Mouse (Mus musculus) right cerebral cortex, postnatal 36 days (tissue): ENCODE measurements around the gene Cox10.
A peak's percentile ranks its signal among the peaks of the same experiment; 100 is the strongest.

Experiments used
- DNase-seq, 2 experiments: peaks; one replicate each; pipeline ENCODE4 v3.0.0; 2022; ENCODE audit warnings: low spot score in 2 of 2, mixed read lengths in 1 of 2

Cox10 gene

DNA sequence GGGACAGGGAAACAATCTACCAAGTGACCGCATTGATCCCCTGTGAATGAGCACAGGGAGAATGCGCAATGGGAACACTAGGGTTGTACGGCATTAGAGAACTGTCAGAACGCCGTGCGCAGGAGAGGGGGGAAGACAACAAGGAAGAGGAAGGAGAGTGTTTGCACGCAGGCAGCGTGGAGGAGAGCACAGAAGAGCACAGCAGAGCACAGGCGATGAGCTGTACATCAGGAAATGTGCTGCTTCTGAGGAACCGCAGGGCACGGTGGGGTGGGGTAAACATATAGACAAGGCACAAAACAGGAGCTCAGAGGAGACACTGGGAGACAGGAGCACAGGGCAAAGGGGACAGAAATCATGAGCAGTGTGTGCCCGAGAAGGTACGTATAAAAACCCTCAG is 31.8 kb downstream of the Cox10 start:
- no peak for DNase-seq

DNA sequence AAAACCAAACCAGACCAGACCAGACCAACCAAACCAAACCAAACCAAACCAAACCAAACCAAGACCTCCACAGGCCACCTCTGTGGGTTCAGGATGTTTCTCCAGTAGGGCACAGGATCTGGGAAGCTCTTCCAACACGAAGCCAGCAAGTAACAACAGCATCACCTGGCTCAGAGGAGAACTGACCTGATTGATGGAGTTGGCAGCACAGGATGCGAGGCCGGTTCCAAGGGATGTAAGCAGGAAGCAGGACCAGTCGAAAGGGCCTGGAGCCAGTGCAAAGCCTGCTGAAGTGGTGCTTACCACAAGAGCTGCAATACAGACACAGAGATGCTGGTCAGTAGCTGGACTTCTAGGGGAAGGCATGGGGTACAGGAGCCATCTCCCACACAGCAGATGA is 34.2 kb downstream of the Cox10 start:
- no peak for DNase-seq

DNA sequence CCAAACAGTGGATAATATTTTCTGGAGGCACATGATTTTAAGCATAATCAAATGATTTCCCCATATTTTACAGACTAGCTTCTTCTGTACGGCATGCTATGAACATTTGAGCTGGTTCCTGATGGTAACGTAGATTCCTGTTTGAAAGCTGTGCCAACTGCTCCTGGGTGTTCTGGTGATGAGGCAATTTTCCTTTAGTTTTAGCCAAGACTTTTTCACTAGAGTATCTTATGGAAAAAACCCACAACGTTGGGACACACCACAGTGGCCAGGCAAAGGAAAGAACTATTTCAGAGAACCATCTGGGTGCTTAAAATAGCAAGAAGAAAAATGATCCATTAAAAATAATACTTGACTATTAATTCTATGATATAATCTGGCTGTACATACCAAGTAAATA is 35.2 kb downstream of the Cox10 start:
- no peak for DNase-seq

DNA sequence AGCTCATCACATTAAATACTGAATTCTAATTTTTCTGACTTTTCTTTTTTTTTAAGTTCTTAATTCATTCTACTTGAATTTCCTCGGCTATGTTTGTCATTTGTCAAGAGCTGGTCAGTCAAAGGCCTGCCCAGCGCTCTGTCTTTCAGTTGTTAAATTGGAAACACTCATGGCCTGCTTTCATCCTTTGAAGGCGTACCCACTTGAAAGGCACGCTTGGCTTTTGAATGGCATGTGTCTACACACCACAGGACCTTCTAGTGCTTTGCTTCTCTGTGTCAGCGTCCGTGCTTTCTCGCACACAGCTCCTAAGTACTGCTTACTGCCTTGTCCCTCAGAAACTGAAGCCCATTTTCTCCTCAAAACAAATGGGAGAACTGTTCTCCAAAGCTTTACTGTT is 38.0 kb downstream of the Cox10 start:
- no peak for DNase-seq

DNA sequence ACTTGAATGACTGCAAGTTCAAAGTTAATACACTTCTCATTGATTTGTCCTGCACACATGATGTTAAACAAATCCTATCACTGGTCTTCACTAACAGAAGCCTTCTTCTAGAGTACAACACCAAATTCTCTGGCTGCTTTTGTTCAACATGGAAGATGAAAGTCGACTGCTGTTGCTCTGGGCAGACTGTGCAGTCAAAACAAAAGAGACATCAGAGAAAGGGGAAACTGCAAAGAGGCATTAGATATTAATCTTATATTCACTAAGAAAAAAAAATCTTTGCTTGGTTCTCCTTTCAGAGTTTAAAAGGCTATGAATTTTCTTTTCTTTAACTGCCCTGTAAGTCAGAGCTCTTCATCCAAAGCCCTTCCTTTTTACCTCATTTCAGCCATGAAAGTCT is 39.7 kb downstream of the Cox10 start:
- no peak for DNase-seq

DNA sequence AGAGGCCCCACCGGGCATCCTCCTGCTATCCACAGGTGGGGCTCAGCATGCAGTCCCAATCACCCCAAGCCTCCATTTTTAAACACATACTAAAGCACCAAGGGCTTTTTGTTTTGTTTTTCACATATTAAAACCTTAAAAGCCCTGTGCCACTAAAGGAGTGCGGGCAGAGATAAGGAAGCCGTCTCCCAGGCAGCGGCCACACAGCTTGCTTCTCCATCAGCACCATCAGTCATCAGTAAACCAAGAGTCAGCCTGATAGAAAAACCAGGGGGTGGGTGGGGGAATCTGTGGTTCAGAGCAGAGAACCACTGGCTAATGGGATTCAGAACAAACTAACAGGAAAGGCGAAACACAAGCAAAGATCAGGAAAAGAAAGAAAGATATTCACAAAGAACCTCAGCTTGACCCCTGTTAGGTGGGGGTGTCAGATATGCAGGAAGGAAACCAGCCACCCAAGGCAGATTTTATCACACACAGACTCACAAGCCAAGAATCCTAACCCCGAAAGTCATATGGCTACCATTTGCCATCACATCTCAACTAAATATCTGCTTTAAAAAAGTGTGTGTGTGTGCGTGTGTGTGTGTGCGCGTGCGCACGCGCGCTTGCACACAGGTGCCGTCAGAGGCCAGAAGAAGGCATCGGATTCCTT is 41.7 kb downstream of the Cox10 start:
- DNase-seq: no peak

DNA sequence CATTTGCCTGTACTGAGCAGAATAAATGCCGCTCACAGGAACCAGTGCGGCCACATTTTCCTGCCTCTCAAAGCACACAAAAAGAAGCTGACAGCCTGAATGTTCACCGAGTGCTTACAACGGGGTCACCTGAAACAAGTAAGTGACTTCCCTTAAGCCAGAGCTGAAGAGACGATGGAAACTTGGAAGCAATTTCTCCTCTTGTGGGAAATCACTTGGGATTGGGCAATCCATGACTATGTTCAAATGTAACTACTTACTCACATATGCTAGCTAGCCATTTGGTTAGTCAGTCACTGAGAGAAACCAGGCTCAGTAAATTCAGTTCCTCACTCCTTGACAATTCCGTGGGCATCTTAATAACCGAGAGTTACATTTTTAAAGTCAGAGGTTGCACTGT is 43.0 kb downstream of the Cox10 start:
- no peak for DNase-seq

DNA sequence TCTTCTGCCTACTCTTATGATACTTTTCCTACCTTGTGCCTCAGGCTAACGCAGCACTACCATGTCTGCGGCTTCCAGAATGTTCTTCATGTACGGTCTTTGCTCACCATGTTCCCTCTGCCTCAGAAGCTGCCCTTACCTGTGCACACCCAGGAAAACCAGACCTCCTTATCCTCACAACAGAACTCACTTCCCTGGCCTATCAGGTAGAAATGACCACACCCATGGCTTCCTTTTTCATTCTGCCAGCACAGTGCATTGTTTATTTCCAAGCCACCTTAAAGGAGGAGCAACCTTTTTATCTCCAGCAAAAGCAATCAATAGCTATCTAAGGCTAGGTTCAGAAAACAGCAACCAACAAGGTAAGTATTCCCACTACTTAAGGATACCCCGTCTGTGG is 43.6 kb downstream of the Cox10 start:
- DNase-seq: no peak

DNA sequence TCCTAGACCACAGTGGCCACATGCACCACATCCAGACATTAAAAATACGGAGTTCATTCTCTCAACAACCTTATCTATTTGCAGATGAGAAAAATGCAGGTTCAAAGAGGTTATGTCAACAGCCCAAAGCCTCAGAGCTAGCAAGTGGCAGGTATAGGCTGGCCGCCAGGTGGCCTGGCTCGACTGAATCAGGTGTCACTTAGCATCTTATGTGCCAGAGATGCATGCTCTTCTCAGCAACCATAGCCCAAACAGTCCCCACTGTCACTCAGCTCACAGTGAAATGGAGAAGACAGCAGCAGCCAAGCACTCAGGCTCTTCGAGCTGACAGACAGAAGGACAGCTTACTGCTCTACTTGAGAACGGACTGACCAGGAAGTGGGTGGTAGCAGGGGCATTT is 44.6 kb downstream of the Cox10 start:
- no peak for DNase-seq

DNA sequence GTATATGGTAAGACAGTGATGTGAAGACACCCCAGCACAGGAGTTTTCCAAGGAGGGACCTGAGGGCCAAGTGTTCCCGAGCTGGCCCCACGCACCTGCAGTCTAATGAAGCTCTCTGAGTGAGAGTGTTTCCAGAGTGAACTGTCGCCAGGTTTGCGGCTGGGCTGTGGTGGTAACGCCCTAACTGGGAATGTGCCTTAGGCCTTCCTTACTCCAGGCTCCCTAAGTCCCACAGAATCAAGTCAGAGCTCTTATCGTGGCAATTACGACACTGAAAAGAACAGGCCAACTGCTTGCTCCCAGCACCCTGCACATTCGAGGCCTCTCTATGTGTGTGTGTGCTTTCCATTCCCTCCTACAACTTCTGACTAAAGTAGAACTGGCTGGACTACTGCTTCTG is 51.8 kb downstream of the Cox10 start:
- no peak for DNase-seq

DNA sequence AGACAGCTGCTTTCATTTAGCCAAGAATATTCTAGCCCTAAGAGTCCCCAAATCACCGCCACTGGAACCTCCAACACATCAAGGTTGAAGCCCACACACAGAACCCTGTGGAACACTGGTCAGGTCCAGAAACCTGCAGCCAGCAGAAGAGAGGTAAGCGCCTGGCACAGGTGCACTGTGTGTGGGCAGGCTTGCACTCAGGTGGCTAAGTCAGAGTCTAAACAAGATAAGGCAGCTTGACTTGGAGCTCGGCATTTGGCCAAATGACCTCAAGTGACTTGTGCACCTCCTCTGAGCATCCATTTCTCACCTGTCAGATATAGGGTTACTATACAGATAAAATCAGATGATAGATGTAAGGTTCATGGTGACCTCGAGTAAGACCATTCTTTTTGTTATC is 53.4 kb downstream of the Cox10 start:
- no peak for DNase-seq

DNA sequence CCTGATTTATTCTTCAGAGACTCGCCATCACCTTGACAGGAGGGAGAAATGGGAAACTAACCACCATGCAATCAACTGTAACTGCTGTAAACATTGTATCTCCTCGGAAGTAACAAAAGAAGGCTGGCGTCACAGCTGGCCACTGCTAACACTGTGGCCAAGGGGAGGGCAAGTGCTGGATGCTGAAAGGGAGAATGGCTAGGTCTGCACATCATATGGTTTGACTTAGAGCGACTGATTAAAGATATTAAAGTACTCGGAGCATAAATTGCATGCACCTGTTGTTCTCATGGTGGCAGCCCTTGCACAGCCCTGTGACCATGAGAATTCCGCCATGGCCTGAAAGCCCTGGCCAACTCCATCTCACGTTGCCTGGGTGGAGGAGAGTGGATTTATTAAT is 54.7 kb downstream of the Cox10 start:
- DNase-seq: no peak

DNA sequence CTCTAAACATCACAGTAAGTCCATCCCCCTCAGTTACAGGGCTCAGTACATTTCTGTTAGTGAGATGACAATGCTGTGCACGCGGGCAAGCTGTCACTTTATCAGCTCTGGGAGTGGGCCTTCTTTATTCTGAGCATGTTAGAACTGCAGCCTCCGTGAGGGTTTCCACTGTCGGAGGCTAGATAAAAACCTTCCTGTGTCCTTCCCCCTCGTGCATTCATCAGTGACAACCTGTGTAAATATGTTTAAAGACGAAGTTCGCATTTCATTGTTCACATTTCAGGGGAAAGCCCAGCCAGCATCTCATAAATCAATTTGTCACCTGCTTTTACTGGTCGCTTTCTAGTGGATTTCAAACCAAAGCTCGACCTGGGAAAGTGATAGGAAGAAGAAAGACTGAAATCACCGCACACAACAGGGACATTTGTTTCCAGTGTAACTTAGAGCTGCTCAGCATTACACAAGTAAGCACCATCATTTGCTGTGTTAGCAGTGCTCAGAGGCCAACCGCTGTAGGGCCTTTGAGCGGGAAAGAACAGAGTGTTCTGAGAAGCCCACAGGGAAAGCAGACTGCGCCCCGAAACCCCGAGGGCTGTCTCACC is 55.8 kb downstream of the Cox10 start:
- DNase-seq: no peak

DNA sequence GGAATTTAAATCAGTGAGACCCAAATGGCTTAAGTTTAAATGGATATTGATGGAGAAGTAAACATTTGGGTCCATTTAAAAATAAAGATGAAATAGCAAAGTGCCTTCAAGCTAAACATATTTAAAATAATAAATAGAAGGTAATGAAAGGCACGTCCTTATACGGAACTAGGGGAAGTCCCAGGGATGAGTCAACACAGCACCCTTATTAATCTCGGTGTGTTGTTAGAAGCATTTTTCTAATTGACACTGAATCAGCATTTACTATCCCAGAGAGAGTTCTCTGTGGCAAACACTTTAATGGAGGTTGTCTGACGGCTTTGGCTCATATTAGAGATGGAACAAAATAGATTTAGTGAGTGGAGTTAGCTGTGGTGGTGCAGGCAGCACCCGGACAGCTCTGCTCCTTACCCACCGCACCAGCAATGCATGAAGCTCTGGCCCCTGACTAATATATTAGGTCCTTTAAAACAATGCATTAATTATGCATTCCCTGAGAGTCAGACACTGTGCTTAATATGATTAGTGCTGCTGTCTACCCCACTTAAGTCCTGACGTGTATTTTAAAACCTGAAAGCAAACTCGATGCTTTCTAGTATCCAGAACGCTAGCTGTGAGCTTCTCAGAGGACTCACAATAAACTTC is 56.7 kb downstream of the Cox10 start:
- DNase-seq: no peak

DNA sequence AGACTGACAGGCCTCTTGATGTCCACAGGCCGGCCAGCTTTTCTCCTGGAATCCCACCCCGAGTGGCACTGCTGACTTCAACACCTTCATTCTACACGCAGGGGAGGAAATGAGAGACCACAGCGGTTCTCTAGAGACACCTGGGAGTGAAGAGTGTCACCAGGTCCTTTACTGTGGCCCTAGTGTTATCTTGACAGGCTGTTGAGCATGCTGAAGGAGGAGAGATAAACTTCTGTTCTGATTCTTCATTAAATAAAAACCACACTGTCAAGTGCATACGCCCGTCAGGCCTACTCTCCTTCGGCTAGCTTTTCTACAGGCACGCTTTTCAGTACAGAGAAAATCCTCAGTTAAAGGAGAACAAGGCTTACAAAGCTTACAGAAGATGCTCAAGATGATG is 60.0 kb downstream of the Cox10 start:
- no peak for DNase-seq

DNA sequence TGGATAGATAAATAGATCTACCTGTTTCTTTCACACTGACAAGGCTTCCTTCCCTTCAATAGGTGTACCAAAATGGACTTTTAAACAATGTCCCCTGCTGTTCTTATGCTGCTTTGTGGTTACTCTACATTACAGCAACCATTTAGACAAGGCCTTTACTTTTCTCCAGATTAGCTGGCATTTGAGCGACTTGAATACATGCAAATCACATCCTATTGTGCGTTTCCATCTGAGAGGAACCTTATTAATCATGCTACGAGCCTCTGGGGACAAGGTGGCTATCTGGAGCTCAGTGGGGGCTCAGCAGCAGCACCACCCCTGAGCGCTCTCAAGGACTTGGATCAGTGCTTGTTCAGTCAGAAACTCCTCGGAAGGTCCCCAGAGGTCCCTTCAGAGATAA is 61.1 kb downstream of the Cox10 start:
- no peak for DNase-seq

DNA sequence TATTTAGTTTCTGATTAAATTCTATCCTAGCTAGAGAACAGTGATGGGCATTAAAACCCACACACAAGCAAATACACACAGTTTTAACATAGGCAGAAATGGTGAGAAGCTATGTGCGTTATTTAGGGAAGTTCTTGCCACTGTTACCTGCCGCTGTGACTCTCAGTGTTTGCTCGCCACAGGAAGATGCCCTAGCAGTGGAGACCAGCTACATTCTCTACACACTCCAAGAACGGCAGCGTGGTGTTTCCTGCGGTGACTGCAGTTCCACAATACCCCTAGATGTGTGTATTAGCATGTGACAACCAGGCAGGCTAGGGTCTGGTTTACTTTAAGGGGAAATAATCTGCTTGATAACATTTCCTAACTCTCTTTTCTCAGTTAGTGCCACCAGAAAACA is 64.0 kb downstream of the Cox10 start:
- no peak for DNase-seq

DNA sequence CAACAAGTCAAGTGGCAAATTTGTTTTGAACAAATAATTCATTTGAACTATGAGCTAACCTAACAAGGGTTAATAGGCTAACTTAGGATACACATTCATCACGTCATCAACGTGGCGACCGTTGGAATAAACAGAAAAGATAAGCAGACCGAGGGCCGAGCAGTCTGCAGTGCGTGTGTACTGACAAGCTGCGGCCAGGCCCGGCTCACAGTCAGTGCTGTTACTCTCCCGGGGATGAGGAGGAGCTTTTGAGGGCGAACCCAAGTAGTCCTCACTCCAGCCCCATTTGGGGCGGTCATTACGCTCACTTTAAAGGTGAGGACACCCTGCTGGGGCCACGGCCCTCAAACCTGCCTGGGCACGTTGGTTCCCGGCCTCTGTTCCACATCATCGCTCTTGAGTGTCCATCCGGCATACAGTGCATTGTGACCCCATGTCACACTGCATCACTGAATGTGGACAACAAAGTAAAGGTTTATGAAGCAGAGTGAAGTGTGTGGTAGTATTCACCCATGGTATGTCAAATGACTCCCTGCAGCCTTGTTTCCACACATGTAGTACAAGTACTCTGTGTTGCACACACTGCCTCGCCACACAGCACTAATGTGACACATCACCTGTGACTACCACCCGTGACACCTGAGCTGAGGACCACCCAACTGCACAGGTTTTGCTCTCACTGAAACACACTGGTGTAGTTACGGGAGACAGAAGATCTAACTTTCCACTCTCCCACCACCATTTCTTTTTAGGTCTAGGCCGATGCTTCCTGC is 68.4 kb downstream of the Cox10 start:
- no peak for DNase-seq

DNA sequence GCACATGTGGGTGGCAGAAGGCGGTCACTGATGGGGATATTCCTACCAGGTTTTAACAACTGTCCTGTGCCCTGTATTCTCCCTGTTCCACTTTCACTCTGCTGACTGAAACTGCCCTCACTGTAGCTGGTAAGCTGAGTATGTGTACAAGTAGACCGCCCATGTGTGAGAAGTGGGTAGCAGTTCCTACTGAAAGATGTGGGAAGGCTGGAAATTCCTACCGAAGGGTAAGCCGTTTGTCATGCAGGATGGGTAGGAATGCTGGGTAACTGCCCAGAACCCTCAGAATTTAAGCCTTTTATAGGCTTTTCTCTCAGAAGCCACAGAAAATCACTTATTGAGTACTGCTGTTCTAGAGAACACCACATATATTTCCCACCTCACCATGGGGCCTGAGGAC is 75.1 kb downstream of the Cox10 start:
- DNase-seq: peak in 1 of 2 experiments; percentile 40

DNA sequence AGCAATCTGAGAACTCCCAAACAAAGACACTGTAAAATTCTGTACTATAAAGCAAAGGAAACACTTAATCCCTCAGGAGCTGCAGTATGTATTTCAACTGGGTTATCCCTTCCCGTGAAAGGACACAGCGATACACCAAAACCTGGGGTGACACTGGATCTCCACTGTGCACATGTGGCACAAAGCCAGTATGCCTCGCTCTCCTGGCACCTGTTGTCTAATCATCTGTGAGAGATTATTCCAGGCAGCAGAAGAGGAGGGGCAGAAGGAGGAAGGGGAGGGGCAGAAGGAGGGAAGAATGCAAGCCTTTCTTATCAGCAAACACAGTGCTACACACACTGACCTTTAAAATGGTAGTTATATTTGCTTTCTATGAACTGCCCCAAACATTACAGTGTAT is 75.8 kb downstream of the Cox10 start:
- DNase-seq: no peak

DNA sequence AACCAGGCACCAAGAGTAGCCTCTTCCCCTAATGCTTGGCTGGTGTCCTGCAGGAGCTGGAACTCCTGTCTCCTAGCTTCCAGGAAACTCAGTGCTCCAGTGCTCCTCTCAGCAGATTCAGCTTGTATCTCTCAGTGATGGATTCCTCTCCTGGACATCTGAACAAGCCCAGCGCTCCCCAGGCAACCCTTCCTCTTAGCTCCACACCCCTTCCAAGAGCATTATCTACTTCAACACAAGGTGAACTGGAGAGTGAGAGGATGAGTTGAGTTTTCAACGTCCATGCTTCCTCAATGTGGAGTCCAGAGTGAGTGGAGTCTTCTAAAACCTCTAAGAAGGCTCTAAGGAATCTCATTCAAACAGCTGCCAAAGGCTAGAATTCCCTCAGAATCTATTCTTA is 76.6 kb downstream of the Cox10 start:
- DNase-seq: no peak

DNA sequence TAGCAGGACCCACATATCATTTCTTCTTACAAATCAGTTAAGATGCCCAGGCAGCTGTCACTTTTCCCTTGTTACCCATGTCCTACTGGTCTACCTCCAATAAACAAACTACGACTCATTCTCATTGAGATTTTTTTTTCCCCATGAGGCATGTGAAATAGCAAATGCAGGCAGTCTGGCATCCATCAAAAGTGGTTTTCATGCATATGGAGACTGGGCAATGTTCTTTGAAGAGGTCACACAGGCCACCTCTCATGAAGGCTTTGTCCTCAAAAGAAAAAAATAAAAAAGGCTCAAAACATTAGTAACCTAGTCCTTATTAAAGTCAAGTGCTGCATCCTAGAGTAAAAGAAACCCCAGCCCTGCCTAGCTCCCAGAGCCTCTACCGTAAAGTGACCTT is 78.2 kb downstream of the Cox10 start:
- DNase-seq: no peak
